Mouse (Mus musculus): ENCODE data around the gene Slc12a3. TPM values are rescaled to one million over a fixed set of nuclear protein-coding genes. Genes with fewer than 3 reads are reported as not detected.

Slc12a3 gene
- 0.20 and 0.46 TPM in 2 replicates for polyA plus RNA-seq (2015; fragmentation: Nextera tagmentation; extraction: Ambion mirVana)

DNA sequence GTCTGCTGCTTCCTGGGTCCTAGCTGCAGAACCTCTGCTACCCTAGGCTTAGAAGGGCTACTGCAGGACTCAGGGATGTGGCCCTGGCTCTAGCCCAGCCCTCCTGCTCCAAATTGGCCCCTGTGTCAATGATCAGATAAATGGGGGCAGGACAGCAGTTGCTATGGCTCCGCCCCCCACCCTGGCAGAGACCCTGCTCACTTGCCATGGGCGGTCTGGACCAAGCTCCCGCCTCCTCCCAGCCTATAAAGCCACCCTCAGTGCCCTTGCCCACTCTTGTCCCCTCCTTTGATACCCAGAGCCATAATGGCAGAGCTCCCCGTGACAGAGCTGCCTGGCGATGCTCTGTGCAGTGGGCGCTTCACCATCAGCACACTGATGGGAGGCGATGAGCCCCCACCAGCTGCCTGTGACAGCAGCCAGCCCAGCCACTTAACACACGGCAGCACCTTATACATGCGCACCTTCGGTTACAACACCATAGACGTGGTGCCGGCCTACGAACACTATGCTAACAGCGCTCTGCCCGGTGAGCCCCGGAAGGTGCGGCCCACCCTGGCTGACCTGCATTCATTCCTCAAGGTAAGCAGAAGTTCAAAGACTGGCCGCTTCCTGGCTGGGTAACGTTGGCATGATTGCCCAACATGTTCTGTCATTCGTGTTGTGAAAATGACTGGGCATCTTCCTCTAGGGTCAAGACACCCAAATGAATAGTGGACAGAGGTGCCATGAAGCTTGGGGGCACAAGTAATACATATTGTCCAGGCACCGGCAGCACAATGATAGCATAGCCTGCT is at the start of gene Slc12a3:
Slc12a3 (plus strand) TSS at position 270 of the 797 bp plus-strand sequence.
- Histone ChIP-seq H3K36me3 (ENCODE audit: control insufficient read depth, insufficient read depth) (no peaks in the 10 kb centered on the region), H3K27ac (ENCODE audit: low read length) (no peak within 1 kb of the TSS), H3K9me3 (replicated peaks; ENCODE audit: control insufficient read depth, low read length) (no peaks in the 10 kb centered on the region), H3K9ac (ENCODE audit: low read depth, low read length) (no peak within 1 kb of the TSS), H3K4me1 (ENCODE audit: control insufficient read depth, low read depth, low read length) (no peaks in the 10 kb centered on the region), H3K27me3 (ENCODE audit: control insufficient read depth, insufficient read depth, low read depth, low read length) (no peaks in the 10 kb centered on the region), H3K4me3 (ENCODE audit: low read depth, low read length) (no peak within 1 kb of the TSS), H3K4me2 (ENCODE audit: low read depth, low read length) (no peak within 1 kb of the TSS)
- 65% methylated on average over 21 of the region's 21 CpGs for WGBS (ENCODE audit: insufficient replicate concordance)
- no peak for ATAC-seq (ENCODE audit: low read depth)

DNA sequence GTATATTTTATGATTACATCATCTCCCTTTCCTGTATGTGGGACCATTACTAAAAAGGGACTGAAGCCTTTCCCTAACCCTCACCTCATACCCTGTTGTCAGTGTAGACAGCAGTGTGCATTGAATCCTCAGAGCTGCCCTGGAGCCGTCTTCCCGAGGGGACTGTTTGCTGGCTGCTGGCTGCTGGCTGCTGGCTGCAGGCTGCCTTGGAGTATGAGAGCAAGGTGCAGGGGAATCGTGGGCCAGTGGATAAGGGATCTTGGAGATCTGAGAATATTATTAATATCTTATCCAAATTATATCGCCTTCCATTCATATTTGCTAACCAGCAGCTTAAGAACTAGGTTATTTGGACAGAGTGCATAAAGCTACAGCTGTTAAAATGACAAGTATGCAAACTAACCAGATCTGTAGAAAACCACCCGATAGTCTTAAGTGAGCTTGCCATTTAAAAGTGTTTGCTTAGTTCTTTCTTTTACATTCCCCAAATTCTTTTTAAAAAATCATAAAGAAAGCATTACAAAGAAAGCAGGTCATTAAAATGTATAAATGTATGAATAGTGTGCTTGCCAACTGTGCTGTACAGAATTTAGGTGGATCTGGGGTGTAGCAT is 48.9 kb upstream of the Slc12a3 start:
- Histone ChIP-seq H3K36me3 (ENCODE audit: control insufficient read depth, insufficient read depth) (no peaks in the 10 kb centered on the region), H3K27me3 (ENCODE audit: control insufficient read depth, insufficient read depth, low read depth, low read length) (no peaks in the 10 kb centered on the region), H3K27ac (ENCODE audit: low read length) (no peak overlapping the region), H3K4me1 (ENCODE audit: control insufficient read depth, low read depth, low read length) (no peaks in the 10 kb centered on the region; the same call in 1 of the 2 replicates), H3K4me3 (ENCODE audit: low read depth, low read length) (no peak overlapping the region), H3K9me3 (replicated peaks; ENCODE audit: control insufficient read depth, low read length) (no peaks in the 10 kb centered on the region), H3K9ac (ENCODE audit: low read depth, low read length) (no peak overlapping the region), H3K4me2 (ENCODE audit: low read depth, low read length) (no peak overlapping the region)
- WGBS (ENCODE audit: insufficient replicate concordance): 73% methylated on average over 5 of the region's 5 CpGs
- ATAC-seq (ENCODE audit: low read depth): no peak

- Histone ChIP-seq H3K27me3 (ENCODE audit: control insufficient read depth, insufficient read depth, low read depth, low read length) (no peaks in the 10 kb centered on the region), H3K9ac (ENCODE audit: low read depth, low read length) (no peak overlapping the region), H3K4me1 (ENCODE audit: control insufficient read depth, low read depth, low read length) (no peaks in the 10 kb centered on the region; the same call in 1 of the 2 replicates), H3K27ac (ENCODE audit: low read length) (no peak overlapping the region), H3K4me3 (ENCODE audit: low read depth, low read length) (no peak overlapping the region), H3K4me2 (ENCODE audit: low read depth, low read length) (no peak overlapping the region), H3K36me3 (ENCODE audit: control insufficient read depth, insufficient read depth) (no peaks in the 10 kb centered on the region), H3K9me3 (replicated peaks; ENCODE audit: control insufficient read depth, low read length) (no peaks in the 10 kb centered on the region)
- no peak for ATAC-seq (ENCODE audit: low read depth)
- 81% methylated on average over 3 of the region's 3 CpGs for WGBS (ENCODE audit: insufficient replicate concordance)
Observed at GRCm38 (mm10) chr8:94282453-94282985, 46.5 kb upstream of the Slc12a3 start.

DNA sequence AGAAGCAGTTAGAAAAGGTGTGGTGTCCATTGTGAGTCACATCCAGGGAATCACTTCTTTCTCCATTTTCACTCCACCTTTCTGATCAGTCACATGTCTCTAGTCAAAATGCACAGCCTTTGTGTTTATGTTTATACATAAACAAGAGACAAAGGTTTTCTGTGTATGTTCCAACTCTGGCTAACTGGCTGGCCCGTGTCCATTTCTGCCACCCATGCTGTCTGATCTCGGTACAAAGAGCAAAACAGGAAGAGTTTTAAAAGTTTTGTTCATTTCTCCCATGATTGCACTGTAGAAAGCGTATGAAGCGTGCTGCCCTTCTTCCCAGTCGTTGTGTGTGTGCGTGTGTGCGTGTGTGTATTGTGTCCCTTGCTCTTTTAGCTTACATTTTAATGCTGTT is 44.8 kb upstream of the Slc12a3 start:
- WGBS (ENCODE audit: insufficient replicate concordance): 83% methylated on average over 7 of the region's 7 CpGs
- ATAC-seq (ENCODE audit: low read depth): no peak

DNA sequence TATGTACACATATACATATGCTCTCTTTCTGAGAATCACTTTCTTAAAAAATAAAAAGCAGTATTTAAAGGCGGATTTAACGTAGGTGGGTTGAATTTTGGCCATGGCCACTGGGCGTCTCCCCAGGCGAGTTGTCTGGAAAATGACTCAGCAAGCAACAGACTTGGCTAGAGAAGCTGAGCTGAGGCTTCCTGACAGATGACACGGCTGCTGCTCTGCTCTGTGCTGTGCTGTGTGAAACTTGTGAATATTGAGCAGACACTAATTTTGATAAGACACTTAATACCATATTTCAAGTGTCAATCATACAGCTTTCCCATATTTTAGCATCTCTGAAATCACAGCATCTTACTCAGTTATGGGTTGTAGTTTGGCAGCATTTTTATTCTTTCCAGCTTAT is 38.4 kb upstream of the Slc12a3 start:
- Histone ChIP-seq H3K36me3 (ENCODE audit: control insufficient read depth, insufficient read depth) (no peaks in the 10 kb centered on the region), H3K9me3 (replicated peaks; ENCODE audit: control insufficient read depth, low read length) (no peaks in the 10 kb centered on the region), H3K4me1 (ENCODE audit: control insufficient read depth, low read depth, low read length) (peaks cover 8% of the 10 kb centered on the region), H3K9ac (ENCODE audit: low read depth, low read length) (no peak overlapping the region), H3K27ac (ENCODE audit: low read length) (no peak overlapping the region), H3K4me2 (ENCODE audit: low read depth, low read length) (no peak overlapping the region), H3K4me3 (ENCODE audit: low read depth, low read length) (no peak overlapping the region), H3K27me3 (ENCODE audit: control insufficient read depth, insufficient read depth, low read depth, low read length) (no peaks in the 10 kb centered on the region)
- ATAC-seq (ENCODE audit: low read depth): no peak
- 41% methylated on average over 5 of the region's 5 CpGs for WGBS (ENCODE audit: insufficient replicate concordance)

More for the DNA sequence above, 44.8 kb upstream of the Slc12a3 start:
- Histone ChIP-seq H3K4me2 (ENCODE audit: low read depth, low read length) (no peak overlapping the region), H3K9ac (ENCODE audit: low read depth, low read length) (no peak overlapping the region), H3K4me3 (ENCODE audit: low read depth, low read length) (no peak overlapping the region), H3K36me3 (ENCODE audit: control insufficient read depth, insufficient read depth) (no peaks in the 10 kb centered on the region), H3K9me3 (replicated peaks; ENCODE audit: control insufficient read depth, low read length) (no peaks in the 10 kb centered on the region), H3K4me1 (ENCODE audit: control insufficient read depth, low read depth, low read length) (no peaks in the 10 kb centered on the region; the same call in 1 of the 2 replicates), H3K27ac (ENCODE audit: low read length) (no peak overlapping the region), H3K27me3 (ENCODE audit: control insufficient read depth, insufficient read depth, low read depth, low read length) (no peaks in the 10 kb centered on the region)

- H3K9me3 ChIP-seq (replicated peaks; ENCODE audit: control insufficient read depth, low read length): no peaks in the 10 kb centered on the region
- H3K4me1 ChIP-seq (ENCODE audit: control insufficient read depth, low read depth, low read length): peaks cover 12% of the 10 kb centered on the region
- H3K4me2 ChIP-seq (ENCODE audit: low read depth, low read length): no peak overlapping the region
- no peak overlapping the region for H3K4me3 ChIP-seq (ENCODE audit: low read depth, low read length)
- H3K9ac ChIP-seq (ENCODE audit: low read depth, low read length): no peak overlapping the region
- no peak overlapping the region for H3K27ac ChIP-seq (ENCODE audit: low read length)
- no peaks in the 10 kb centered on the region for H3K27me3 ChIP-seq (ENCODE audit: control insufficient read depth, insufficient read depth, low read depth, low read length)
- ATAC-seq (ENCODE audit: low read depth): no peak
- WGBS (ENCODE audit: insufficient replicate concordance): 75% methylated on average over 6 of the region's 6 CpGs
- H3K36me3 ChIP-seq (ENCODE audit: control insufficient read depth, insufficient read depth): no peaks in the 10 kb centered on the region
Observed at GRCm38 (mm10) chr8:94292072-94292471, 36.9 kb upstream of the Slc12a3 start.

- Histone ChIP-seq H3K9me3 (replicated peaks; ENCODE audit: control insufficient read depth, low read length) (no peaks in the 10 kb centered on the region), H3K27me3 (ENCODE audit: control insufficient read depth, insufficient read depth, low read depth, low read length) (no peaks in the 10 kb centered on the region), H3K9ac (ENCODE audit: low read depth, low read length) (no peak overlapping the region), H3K4me2 (ENCODE audit: low read depth, low read length) (no peak overlapping the region), H3K4me1 (ENCODE audit: control insufficient read depth, low read depth, low read length) (peaks cover 12% of the 10 kb centered on the region), H3K4me3 (ENCODE audit: low read depth, low read length) (no peak overlapping the region), H3K36me3 (ENCODE audit: control insufficient read depth, insufficient read depth) (no peaks in the 10 kb centered on the region), H3K27ac (ENCODE audit: low read length) (no peak overlapping the region)
- ATAC-seq (ENCODE audit: low read depth): no peak
- 81% methylated on average over 8 of the region's 8 CpGs for WGBS (ENCODE audit: insufficient replicate concordance)
Observed at GRCm38 (mm10) chr8:94292626-94293025, 36.4 kb upstream of the Slc12a3 start.

GRCm38 (mm10) chr8:94295687-94296086 is 33.3 kb upstream of the Slc12a3 start:
- H3K4me1 ChIP-seq (ENCODE audit: control insufficient read depth, low read depth, low read length): peaks cover 7% of the 10 kb centered on the region
- WGBS (ENCODE audit: insufficient replicate concordance): 37% methylated on average over 6 of the region's 6 CpGs
- ATAC-seq (ENCODE audit: low read depth): no peak
- H3K9ac ChIP-seq (ENCODE audit: low read depth, low read length): no peak overlapping the region
- H3K4me3 ChIP-seq (ENCODE audit: low read depth, low read length): no peak overlapping the region
- no peak overlapping the region for H3K4me2 ChIP-seq (ENCODE audit: low read depth, low read length)
- H3K36me3 ChIP-seq (ENCODE audit: control insufficient read depth, insufficient read depth): no peaks in the 10 kb centered on the region; the same call in 1 of the 2 replicates
- no peak overlapping the region for H3K27ac ChIP-seq (ENCODE audit: low read length)
- H3K27me3 ChIP-seq (ENCODE audit: control insufficient read depth, insufficient read depth, low read depth, low read length): no peaks in the 10 kb centered on the region
- H3K9me3 ChIP-seq (replicated peaks; ENCODE audit: control insufficient read depth, low read length): no peaks in the 10 kb centered on the region
